Mouse (Mus musculus): ENCODE results near the gene Rnase13. TPM values are rescaled to one million over a fixed set of nuclear protein-coding genes. Genes with fewer than 3 reads are reported as not detected.
"Not testable (repeated sequence)": the region's sequence is repeated elsewhere in the genome, so short reads cannot be mapped to it uniquely, and the experiment has no call there.

The Rnase13 gene
- under 1 TPM in 1 of 2 experiments, not detected in 1; 0.23 TPM for total RNA-seq (2021)
- long read RNA-seq, experiment 1, partial matches to known transcripts = 0 of 1 reads
- long read RNA-seq, experiment 1, other reads (novel, unspliced or antisense) = 1 of 1 reads
- long read RNA-seq, experiment 2 = 0 reads

DNA sequence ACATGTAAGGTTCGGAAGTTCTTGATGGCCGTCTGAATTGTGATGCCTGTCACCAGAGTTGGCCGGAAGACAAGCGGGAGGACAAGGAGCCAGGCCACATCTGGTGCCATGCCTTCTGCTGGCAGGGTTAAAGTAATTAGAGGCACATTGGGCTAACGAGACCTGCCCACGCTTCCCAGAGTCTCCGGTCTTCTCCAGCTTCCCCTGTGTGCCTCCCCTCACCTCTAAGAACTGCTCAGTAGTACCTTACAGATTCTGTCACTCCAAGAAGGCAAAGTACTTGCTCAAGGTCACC lies at the start of gene Rnase13:
Gene Rnase13 (minus strand): TSS at position 203 of the 295 bp plus-strand sequence.
- no peak for DNase-seq (ENCODE audit: low spot score in 2 of 2)

DNA sequence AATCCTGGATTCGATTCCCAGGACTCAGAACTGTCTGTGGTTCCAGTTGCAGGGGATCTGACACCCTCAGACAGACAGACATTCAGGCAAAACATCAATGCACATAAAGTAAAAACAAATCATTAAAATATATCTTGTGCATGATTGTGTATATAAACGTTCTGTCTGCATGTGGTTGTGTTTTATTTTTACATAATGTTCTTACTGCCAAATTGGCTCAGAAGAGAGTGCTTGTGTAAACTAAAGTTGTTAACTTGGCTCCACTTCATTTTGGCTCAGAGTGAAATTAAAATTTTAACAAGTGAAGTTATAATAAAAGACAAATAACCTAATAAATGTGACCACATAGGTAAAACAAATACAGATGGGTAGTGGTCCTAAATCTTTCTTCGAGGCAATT lies 44.8 kb upstream of the Rnase13 start:
- no peak for DNase-seq (ENCODE audit: low spot score in 2 of 2)

DNA sequence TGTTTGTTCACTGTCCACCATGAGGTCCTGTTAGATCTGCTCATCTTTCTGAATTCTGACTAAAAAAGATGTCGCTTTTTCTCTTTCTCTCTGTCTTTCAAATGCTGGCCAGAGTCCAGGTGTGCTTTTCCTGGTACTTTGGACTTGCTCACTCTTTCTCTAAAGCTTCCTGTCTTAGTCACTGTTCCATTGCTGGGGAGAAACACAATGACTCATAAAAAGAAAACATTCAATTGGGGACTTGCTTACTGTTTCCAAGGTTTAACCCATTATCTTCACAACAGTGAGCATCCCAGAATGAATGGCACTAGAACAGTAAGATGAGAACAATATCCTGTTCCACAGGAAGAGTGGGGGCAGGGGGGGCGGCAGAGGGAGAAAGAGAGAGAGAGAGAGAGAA lies 37.7 kb upstream of the Rnase13 start:
- DNase-seq (ENCODE audit: low spot score in 2 of 2) = no peak

DNA sequence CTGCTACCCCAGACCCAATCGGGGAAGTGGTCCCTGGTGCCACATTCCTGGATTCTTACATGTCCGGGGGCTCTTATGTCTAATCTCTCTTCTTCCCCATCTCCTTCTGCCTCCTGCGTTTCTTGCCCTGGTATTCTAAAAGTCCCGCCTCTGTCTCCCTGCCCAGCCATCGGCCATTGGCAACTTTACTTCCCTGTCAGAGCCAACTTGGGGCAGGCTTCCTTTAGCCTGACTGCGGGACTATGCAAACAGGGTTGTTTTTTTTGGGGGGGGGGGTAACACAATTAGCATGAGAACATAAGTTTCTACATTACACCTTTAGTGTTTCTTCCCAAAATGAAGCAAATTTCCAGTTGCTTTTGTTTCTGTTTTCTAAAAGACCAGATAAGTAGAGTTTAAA lies 20.8 kb upstream of the Rnase13 start:
- no peak for DNase-seq (ENCODE audit: low spot score in 2 of 2)

DNA sequence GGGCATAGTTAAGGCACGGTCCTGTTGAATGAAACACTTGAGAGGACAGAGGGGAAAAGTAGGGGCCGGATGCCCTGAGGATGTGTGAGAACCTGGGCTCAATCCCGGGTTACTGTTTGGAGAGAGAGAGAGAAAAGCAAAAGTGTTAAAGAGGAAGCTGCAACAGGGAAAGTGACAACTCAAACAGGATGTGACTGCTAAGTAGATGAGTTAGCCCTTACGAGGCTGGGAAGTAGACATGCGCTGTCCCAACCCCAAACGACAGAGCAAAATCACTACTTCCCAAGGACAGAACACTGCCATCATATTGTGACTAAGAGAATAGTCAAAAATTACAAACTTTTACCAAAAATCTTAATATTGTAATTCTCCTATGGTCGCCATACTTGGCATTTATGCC lies 19.7 kb upstream of the Rnase13 start:
- no peak for DNase-seq (ENCODE audit: low spot score in 2 of 2)

DNA sequence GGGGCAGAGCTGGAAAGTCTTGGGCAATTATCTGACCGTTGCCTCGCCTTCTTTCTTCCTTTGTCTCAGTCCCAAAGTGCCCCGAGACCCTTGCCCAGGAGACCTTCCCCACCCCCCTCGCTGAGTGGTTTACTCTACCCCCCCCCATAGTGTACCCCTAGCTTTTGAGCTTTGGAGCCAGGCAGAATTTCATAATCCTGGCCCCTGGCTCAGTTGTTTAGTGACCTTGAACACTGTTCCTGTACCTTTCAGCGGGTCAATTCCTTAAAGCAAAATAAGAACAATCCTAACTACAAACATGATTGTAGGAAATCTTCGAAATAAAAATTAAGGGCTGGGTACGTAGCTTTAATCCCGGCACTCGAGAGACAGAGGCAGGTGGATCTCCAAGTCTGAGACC lies 19.0 kb upstream of the Rnase13 start:
- DNase-seq (ENCODE audit: low spot score in 2 of 2) = no peak

DNA sequence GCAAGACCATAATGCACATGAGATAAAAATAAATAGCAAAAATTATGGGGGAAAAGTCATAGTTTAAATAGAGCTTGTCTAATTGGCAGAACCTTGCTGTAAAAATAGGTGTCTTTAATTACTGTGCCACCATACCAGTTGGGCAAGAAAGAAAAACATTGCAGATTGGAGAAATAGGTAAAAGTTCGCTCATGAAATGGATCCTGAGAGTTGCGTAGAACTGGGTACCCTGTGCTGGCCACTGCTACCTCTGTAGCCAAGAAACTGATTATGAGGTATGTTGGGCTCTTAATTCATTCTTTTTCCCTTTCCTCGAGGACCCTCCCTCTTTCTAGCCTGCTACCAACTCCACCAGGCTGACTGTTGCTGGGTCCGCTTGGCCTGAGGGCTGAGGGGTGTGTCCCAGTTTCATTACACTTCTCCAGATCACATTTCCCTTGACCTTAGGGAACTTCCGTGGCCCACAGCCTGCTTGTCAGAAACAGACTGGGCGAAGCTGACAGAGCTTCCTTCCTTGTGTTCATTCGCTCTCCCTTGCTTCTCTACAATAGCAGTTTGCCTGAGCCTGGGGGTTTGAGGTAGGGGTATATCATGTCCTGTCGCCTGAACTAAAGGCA lies 18.5 kb upstream of the Rnase13 start:
- no peak for DNase-seq (ENCODE audit: low spot score in 2 of 2)

DNA sequence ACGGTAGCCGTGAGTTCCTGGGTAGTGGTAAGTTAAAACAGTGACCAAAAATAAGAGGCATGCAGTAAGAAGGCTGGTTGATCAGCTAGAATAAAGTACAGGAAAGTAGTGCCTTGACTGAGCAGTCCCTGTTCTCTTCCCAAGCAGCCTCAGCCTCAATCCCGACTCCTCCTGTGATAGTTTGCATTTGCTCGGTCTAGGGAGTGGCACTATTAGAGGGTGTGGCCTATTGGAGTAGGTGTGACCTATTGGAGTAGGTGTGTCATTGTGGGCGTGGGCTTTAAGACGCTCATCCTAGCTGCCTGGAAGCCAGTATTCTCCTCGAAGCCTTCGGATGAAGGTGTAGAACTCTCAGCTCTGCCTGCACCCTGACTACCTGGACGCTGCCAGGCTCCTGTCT lies 16.4 kb upstream of the Rnase13 start:
- no peak for DNase-seq (ENCODE audit: low spot score in 2 of 2)

DNA sequence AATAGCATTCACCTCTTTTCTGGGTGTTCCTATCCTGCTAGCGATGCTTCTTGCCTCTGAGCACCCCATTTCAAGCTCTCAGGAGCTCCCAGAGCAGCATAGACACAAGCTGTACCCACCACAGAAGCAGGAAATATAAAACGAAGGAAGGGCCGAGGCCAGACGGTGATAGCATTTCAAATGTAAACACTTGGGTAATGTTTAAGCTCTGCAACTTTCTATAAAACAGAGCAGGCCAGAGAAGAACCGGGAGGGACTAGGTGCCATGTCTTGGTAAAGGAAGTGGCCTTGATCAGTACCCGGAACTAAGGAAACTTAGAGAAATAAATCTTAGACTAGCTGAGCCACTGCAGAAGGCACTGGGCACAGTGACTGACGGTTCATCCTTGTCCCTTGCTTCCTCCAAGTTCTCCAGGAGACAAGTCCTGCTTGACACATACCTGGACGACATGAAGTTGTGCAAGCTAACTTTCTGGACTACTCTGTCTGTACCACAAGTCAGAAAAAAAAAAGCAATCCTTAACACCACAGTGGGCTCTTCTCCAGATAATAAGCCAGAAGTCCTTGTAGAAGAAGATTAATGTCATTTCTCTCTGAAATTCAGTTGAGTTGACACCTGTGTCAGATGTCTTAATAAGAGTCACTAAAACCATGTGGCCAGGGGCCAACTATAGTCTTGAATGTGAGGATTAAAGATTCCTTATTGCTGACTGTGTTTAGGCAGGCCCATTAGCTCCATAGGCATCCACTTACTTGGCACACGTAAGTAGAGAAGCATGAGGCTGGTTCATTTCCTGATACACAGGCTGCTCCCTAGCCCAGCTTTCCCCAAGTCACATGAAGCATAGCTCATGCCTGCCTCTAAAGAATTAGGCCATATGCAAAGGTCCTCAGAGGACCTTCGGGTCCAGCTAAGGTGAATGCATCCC lies 9.8 kb upstream of the Rnase13 start:
- no peak for DNase-seq (ENCODE audit: low spot score in 2 of 2)

DNA sequence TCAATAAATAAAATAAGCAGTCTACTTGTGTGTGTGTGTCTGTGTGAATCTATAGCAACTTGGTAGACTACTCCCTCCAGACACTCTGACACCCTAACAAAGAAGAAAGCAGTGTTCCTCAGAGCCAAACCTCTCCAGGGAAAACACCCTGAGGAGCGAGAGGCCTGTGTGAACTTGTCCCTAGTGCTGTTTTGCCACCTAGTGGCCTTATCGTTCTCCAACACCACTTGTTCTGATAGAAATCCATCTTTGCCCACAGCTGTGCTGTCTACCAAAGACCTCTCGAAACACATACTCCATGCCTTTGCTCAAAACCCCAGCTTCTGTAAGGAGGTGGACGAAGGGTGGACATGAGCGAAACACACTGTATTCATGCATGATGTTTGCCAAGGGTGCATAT lies 8.3 kb upstream of the Rnase13 start:
- peak; percentile 59 to 86 for DNase-seq (ENCODE audit: low spot score in 2 of 2)

DNA sequence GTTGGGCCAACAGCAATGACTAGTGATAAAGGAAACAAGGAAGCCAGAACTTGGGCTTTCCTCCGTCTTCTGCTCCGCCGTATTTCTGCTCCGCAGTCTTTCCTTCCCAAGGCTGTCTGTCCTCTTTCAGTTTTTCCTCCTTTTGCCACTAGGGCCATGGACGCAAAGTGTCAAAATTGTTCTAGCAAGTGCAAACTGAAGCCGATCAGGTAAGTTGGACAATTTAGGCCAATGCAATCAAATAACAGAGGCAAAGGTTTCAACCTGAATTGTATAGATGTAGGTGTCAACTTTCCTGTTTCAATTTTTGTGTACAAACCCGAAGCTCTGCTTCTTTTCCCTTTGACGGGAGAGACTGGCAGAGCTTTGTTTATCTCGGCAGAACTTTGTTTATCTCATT lies 7.4 kb upstream of the Rnase13 start:
- DNase-seq (ENCODE audit: low spot score in 2 of 2) = no peak

DNA sequence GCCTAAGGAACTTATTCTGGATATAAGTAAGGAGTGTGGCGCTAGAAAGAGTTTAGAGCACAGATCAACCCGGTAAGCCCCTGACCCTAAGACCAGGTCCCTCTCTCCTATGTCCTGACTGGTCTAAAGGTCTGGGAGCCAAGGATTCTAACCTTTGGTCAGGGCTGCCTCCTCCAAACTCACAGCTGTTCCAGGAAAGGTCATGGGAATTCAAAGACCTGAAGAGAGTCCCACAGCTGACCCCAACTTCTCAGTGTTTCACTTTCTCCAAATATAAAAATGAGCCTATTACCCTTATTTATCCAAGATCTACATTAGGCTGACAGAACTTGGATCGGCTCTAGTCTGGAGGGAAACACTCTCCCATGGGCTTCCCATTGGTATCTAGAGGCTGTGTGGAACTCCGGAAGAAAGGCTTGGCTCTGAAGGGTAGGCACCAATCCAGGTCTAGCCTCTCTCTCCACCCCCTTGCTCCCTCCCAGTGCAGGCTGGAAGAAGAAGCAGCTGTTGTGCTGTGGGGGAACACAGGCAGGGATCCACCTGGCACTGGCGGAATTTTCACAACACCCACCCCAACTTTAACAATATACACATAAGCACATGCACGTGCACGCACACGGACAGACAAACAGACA lies 6.9 kb upstream of the Rnase13 start:
- peak; percentile 47 to 78 for DNase-seq (ENCODE audit: low spot score in 2 of 2)

DNA sequence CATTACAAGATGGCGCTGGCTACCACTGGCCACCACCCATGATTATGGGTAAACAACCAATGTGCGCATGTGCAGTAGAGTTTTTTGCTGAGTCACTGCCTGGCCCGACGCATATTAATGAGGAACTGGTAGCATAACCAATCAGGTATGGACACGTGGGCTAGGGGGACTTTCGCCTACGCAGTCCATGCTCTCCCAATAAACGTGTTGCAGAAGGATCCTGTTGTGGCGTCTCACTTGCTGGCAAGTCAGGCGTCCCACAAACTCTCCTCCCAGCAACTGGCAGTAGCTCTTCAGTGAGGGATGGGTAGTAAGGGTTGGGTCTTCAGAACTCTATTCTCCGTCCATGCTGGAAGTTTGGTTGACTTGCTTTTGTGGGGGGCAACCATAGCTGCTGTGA lies 4.4 kb upstream of the Rnase13 start:
- not testable (repeated sequence) for DNase-seq (ENCODE audit: low spot score in 2 of 2)

DNA sequence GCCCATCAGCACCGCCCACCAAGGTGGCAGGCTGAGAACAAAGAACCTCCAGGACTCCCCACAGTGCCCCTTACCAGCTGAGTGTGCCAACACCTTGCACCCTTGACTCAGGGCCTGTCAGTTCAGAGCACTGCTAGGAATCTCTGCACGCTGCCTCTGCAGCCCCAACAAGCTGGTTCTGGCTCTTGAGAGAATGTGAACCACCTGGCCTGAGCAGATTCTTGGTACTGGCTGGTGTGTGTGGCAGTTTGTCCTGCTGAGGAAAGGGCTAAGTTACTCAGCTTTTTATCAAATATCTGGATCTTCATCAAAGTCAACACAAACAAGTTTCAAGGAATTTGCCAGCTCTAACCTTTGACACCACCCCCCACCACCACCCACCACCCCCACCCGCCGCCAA lies 919 bp upstream of the Rnase13 start:
- no peak for DNase-seq (ENCODE audit: low spot score in 2 of 2)

DNA sequence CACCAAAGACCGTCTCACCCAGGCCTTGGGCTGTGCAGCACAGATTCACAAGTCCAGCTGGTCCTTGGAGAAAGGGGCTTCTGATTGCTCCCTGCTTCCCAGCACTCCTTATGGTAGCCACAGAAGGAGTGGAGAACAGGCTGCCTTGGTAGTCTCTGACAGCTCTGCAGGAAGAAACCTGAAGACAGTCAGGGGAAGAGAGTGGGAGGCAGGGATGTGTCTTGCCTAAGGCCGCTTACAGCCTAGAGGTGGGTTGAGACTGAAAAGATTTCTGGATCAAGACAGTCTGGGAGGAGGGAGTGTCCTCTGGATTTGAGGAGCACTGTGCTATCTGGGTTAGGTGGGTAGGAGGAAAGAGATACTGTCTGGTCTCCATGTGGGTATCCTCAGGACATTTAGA lies 337 bp upstream of the Rnase13 start:
- DNase-seq (ENCODE audit: low spot score in 2 of 2) = no peak

DNA sequence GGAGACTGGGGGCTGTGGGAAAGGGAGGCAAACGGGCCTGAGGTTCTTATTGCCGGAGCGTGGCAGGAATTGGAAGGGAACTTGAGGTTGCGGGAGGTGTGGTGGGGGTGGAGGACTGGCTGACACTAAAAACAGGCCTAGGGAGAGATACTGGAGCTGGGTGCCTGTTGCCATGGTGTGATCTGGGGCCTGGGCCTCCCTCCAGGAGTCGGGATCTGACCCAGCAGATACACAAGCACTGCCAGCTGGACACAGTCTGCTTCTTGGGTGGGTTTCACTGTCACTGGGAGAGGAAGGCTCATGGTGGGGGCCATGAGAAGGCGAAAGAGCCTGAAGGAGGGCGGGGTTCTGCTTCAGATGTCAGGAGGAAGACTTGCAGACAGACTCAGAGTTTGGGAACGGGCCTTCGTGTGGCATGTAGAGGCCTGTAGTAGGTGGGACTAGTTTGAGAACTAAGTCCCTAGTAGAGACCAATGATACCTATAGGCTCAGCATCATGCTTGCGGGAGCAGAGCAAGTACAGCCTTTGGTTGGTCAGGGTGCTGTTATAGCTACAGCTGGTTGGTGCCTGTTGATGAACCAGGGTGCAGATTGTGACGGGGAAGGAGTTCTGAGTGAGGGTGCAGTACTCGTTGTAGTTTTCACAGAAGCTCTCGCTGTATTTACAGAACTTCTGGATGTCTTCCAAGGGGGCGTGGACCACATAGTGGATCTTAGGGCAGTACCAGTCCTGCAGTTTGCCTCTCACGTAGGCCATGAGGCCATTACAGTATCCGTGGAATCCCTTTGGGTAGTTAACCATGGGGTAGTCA lies 608 bp downstream of the Rnase13 start:
- peak; percentile 48 to 81 for DNase-seq (ENCODE audit: low spot score in 2 of 2)

DNA sequence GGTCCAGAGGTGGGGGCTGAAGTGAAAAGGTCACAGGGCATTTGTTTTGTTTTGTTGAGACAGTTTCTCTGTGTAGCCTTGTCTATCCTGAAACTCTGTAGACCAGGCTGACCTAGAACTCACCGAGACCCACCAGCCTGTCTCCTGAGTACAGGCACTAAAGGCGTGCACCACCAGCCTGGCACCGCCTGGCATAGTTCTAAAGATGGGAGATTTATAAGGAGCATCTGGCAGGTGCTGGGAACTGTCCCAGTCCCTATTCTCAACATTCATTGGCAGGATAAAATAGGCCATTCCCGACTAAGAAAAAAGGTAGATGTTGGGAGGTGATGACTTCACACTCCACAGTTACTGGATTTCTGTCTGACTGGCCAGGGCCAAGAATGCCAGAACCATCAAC lies 3.6 kb downstream of the Rnase13 start:
- DNase-seq (ENCODE audit: low spot score in 2 of 2) = no peak

DNA sequence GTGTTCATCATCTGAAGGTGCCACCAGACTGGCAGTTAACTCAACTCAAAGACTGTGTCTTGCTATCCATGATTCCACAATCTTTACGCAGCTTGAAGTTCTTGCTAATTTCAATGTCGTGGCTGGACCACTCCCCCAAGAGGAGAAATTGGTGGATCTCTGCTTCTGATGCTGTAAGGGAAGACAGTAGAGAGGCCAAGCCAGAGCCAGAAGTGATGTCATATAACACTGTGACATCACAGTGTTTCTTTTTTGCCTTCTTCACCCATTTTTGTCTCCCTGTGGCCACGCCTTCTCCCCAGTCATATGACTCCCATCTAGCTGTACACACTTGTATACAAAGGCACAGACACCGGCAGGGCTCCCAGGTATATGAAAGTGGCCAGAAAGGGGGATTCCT lies 4.4 kb downstream of the Rnase13 start, which contains the start of gene Tppp2:
Gene Tppp2 (plus strand): TSS at position 301 of the 400 bp plus-strand sequence.
- no peak for DNase-seq (ENCODE audit: low spot score in 2 of 2)

DNA sequence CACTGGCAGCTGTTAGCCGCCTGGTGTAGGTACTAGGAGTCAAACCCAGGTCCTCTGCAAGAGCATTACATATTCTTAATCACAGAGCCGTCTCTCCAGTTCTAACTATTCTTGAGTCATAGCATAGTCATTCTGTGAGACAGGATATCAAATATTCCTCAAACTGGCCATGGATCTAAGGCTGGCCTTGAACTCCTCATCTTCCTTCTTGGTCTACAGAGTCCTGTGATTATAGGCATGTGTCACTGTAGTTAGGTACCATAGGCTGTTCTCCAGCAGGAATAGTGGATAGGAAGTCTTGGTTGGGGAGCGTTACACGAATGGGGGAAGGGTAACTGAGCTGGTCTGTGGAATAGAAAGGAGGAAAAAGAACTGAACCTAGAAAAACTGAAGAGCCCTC lies 6.0 kb downstream of the Rnase13 start:
- no peak for DNase-seq (ENCODE audit: low spot score in 2 of 2)

DNA sequence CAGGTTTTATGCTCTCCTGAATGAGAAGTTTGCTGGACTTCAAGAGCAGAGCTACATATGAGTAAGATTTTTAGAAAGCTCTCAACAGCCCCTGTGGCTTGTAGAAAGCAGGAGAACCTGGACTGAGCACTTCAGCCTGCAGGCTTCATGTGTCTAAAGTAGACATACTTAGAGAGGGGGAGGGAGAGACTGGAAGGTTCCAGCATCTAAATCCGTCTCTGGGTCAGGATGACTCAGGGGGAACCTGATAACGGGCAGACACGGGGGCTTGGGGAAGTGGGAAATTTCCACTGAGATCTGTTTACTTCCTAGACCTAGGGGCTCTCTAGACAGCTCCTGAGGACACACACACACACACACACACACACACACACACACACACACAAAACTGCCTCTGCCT lies 7.5 kb downstream of the Rnase13 start:
- no peak for DNase-seq (ENCODE audit: low spot score in 2 of 2)

Measured in layer of hippocampus, postnatal 14 days (tissue).